Mouse (Mus musculus) lung, postnatal 0 days (tissue): ENCODE measurements at regions not wholly inside any gene's neighbourhood (a gene's known extent, or its start where the extent isn't known, plus 50 kb on each side); places are given as distances from the start of the nearest gene placed in this dataset.
"Not testable (repeated sequence)": the region's sequence is repeated elsewhere in the genome, so short reads cannot be mapped to it uniquely, and the experiment has no call there.

Source experiments
- ATAC-seq: fragments of 200-750 bp; cut with Nextera tagmentation; 2 replicates; pipeline ENCODE4 v1.8.0; 2017; ENCODE audit warnings: moderate library complexity
- DNase-seq: peaks from one replicate; pipeline ENCODE4 v3.0.0-alpha.2; 2016; ENCODE audit warnings: low spot score
- H3K27ac ChIP-seq: fragments of 300-500 bp; sonication (generic); 2 replicates; pipeline ENCODE4 v1.5.1; 2014; ENCODE audit warnings: antibody characterized with exemption, mild to moderate bottlenecking, low read length, mixed read lengths
- H3K27me3 ChIP-seq: fragments of 300-500 bp; sonication (generic); replicated peaks from 2 replicates; pipeline ENCODE4 v1.6.1; 2014; ENCODE audit warnings: low read length, mixed read lengths; ENCODE audit not compliant: insufficient read depth
- H3K36me3 ChIP-seq: fragments of 300-500 bp; sonication (generic); 2 replicates; pipeline ENCODE4 v1.6.1; 2014; ENCODE audit warnings: low read length, mixed read lengths; ENCODE audit not compliant: insufficient read depth
- H3K4me1 ChIP-seq: fragments of 300-500 bp; sonication (generic); 2 replicates; pipeline ENCODE4 v1.6.1; 2014; ENCODE audit warnings: antibody characterized with exemption, low read depth, low read length, mixed read lengths; ENCODE audit not compliant: insufficient read depth
- H3K4me2 ChIP-seq: fragments of 300-500 bp; sonication (generic); replicated peaks from 2 replicates; pipeline ENCODE4 v1.6.1; 2014; ENCODE audit warnings: low read depth, mild to moderate bottlenecking, low read length, moderate library complexity, mixed read lengths
- H3K4me3 ChIP-seq: fragments of 300-500 bp; sonication (generic); 2 replicates; pipeline ENCODE4 v1.5.1; 2014; ENCODE audit warnings: low read depth, low read length
- H3K9ac ChIP-seq: fragments of 300-500 bp; sonication (generic); replicated peaks from 2 replicates; pipeline ENCODE4 v1.6.1; 2014; ENCODE audit warnings: low read depth, mild to moderate bottlenecking
- H3K9me3 ChIP-seq: fragments of 300-500 bp; sonication (generic); 2 replicates; pipeline ENCODE4 v1.6.1; 2016; ENCODE audit warnings: low read length, mixed read lengths
- CTCF ChIP-seq: IDR thresholded peaks from 2 replicates; pipeline ENCODE4 v1.5.1; 2016; ENCODE audit warnings: antibody characterized with exemption, mild to moderate bottlenecking
- EP300 ChIP-seq: IDR thresholded peaks from 2 replicates; pipeline ENCODE4 v1.6.1; 2016; ENCODE audit warnings: antibody characterized with exemption, mild to moderate bottlenecking, control low read depth
- WGBS: fragments of 180-500 bp; shearing (Covaris S2); extraction: QIAGEN DNeasy Blood & Tissue Kit; methylation state at CpG from one replicate; pipeline ENCODE4 v1.1.7; 2014; 5-methylcytosine and 5-hydroxymethylcytosine counted together

GRCm38 (mm10) chr7:60492028-60492995 is 352.3 kb upstream of the Snrpn start:
- H3K4me1 ChIP-seq, H3K27ac ChIP-seq, H3K27me3 ChIP-seq, H3K9me3 ChIP-seq, DNase-seq, H3K36me3 ChIP-seq, H3K9ac ChIP-seq: not testable (repeated sequence)
- peak; percentile 58; the same call in 1 of the 2 replicates for ATAC-seq
- Histone ChIP-seq H3K4me2 (peak overlapping the region; percentile 38), H3K4me3 (peak overlapping the region; percentile 12; the same call in 1 of the 2 replicates)
- WGBS: 11% methylated on average over 38 of the region's 39 CpGs

GRCm38 (mm10) chr7:60487839-60488454 is 347.9 kb upstream of the Snrpn start:
- TF ChIP-seq CTCF: peak; percentile 49
- not testable (repeated sequence) for DNase-seq, H3K27ac ChIP-seq, H3K4me1 ChIP-seq, H3K9me3 ChIP-seq, H3K4me3 ChIP-seq, H3K27me3 ChIP-seq, H3K36me3 ChIP-seq, H3K9ac ChIP-seq, ATAC-seq, H3K4me2 ChIP-seq
- WGBS: 1% methylated on average over 4 of the region's 4 CpGs

DNA sequence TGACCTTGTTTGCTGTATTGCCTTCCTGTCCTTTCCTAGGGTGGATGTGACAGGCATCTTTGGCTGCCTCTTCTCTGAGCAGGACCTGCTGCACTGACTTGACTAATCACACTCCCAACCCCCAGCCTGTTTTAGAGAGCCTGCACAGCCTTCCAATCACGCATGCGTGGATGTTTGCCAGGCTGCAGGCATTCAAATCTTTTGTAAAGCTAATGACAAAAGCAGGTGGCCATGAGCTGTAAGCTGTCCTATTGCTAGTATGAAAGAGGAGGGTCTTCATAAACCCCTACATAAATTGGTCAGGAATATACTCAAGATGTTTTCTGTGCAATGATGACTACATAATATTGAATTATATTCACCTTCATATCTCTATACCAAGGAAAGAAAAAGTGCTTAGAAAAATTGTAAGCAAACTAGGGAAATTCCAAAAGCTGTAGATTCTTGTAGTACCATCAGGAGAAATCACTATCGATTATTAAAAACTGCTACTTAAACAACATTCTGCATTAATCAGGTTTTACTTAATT is 310.1 kb upstream of the Snrpn start:
- ATAC-seq: not testable (repeated sequence)
- WGBS: 61% methylated on average over 3 of the region's 3 CpGs

GRCm38 (mm10) chr7:60449239-60450073 is 309.4 kb upstream of the Snrpn start:
- H3K4me2 ChIP-seq, H3K27me3 ChIP-seq, ATAC-seq, H3K36me3 ChIP-seq, H3K27ac ChIP-seq, H3K4me3 ChIP-seq, DNase-seq, H3K9me3 ChIP-seq, H3K4me1 ChIP-seq, H3K9ac ChIP-seq: not testable (repeated sequence)
- WGBS: 43% methylated on average over 2 of the region's 2 CpGs

More for the DNA sequence above, 310.1 kb upstream of the Snrpn start:
- H3K27me3 ChIP-seq, DNase-seq, H3K9ac ChIP-seq, H3K36me3 ChIP-seq, H3K4me3 ChIP-seq, H3K4me1 ChIP-seq, H3K27ac ChIP-seq, H3K9me3 ChIP-seq, H3K4me2 ChIP-seq: not testable (repeated sequence)

DNA sequence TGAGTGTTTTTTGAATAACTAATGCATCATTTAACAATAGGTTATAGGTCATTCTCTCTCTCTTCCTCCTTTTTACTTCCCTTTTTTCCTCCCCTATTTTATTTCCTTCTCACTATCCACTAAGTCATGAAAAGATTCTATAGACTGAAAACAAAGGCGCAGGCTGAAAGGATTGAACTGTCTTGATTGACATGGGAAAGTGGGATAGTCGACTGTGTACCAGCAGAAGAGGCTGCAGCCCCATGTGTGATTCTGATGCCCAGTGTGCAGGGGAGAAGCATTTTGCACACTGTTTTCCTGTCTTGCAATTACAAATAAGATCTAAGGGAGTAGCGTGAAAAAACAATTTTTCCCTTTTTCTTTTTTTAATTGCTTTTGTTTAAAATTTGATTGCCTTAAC is 298.8 kb upstream of the Snrpn start:
- Histone ChIP-seq H3K4me1 (no peaks in the 10 kb centered on the region), H3K4me2 (no peak overlapping the region), H3K9ac (no peak overlapping the region), H3K9me3 (no peaks in the 10 kb centered on the region), H3K27ac (no peak overlapping the region), H3K27me3 (no peaks in the 10 kb centered on the region), H3K4me3 (no peak overlapping the region), H3K36me3 (no peaks in the 10 kb centered on the region)
- TF ChIP-seq EP300 (no peak), CTCF (no peak)
- 59% methylated on average over 3 of the region's 3 CpGs for WGBS
- no peak for ATAC-seq
- no peak for DNase-seq

- H3K27me3 ChIP-seq, H3K9ac ChIP-seq, H3K27ac ChIP-seq, H3K4me1 ChIP-seq, H3K9me3 ChIP-seq, H3K36me3 ChIP-seq: not testable (repeated sequence)
- ATAC-seq: peak; percentile 64
- peak overlapping the region; percentile 53 for H3K4me2 ChIP-seq
- DNase-seq: peak; percentile 44
- WGBS: 17% methylated on average over 33 of the region's 33 CpGs
- H3K4me3 ChIP-seq: peak overlapping the region; percentile 24
These were observed 251.2 kb upstream of the Snrpn start for GRCm38 (mm10) chr7:60391011-60391863.
